Mouse (Mus musculus) hindbrain, embryonic 11.5 days (tissue): Measurements from ENCODE around the gene Keap1. TPM values are rescaled to one million over a fixed set of nuclear protein-coding genes. Genes with fewer than 3 reads are reported as not detected.
A peak's percentile ranks its signal among the peaks of the same experiment; 100 is the strongest.
"Not testable (repeated sequence)": the region's sequence is repeated elsewhere in the genome, so short reads cannot be mapped to it uniquely, and the experiment has no call there.

Source experiments
- ATAC-seq: fragments of 200-750 bp; cut with Nextera tagmentation; 2 replicates; pipeline ENCODE4 v1.8.0; 2017; ENCODE audit warnings: mild to moderate bottlenecking, moderate TSS enrichment, moderate library complexity; ENCODE audit not compliant: low FRiP score
- DNase-seq: peaks from one replicate; pipeline ENCODE4 v3.0.0-alpha.2; 2015; ENCODE audit warnings: low spot score
- H3K27ac ChIP-seq: fragments of 300-500 bp; sonication (generic); 2 replicates; pipeline ENCODE4 v1.5.1; 2014; ENCODE audit warnings: mild to moderate bottlenecking, low read depth, low read length
- H3K27me3 ChIP-seq: fragments of 300-500 bp; sonication (generic); 2 replicates; pipeline ENCODE4 v1.6.1; 2014; ENCODE audit warnings: mild to moderate bottlenecking, low read length, moderate library complexity, mixed read lengths; ENCODE audit not compliant: control insufficient read depth, insufficient read depth
- H3K36me3 ChIP-seq: fragments of 300-500 bp; sonication (generic); 2 replicates; pipeline ENCODE4 v1.6.1; 2014; ENCODE audit warnings: mild to moderate bottlenecking, low read length, moderate library complexity, mixed read lengths; ENCODE audit not compliant: control insufficient read depth, insufficient read depth
- H3K4me1 ChIP-seq: fragments of 300-500 bp; sonication (generic); replicated peaks from 2 replicates; pipeline ENCODE4 v1.6.1; 2014; ENCODE audit warnings: low read length, mixed read lengths; ENCODE audit not compliant: control insufficient read depth, insufficient read depth
- H3K4me2 ChIP-seq: fragments of 300-500 bp; sonication (generic); replicated peaks from 2 replicates; pipeline ENCODE4 v1.6.1; 2014; ENCODE audit warnings: mild to moderate bottlenecking, low read depth, low read length
- H3K4me3 ChIP-seq: fragments of 300-500 bp; sonication (generic); 2 replicates; pipeline ENCODE4 v1.5.1; 2014; ENCODE audit warnings: low read depth, low read length
- H3K9ac ChIP-seq: fragments of 300-500 bp; sonication (generic); 2 replicates; pipeline ENCODE4 v1.6.1; 2014; ENCODE audit warnings: low read depth, low read length
- H3K9me3 ChIP-seq: fragments of 300-500 bp; sonication (generic); 2 replicates; pipeline ENCODE4 v1.6.1; 2016; ENCODE audit warnings: low read length; ENCODE audit not compliant: control insufficient read depth
- WGBS: fragments of 180-500 bp; shearing (Covaris S2); extraction: QIAGEN DNeasy Blood & Tissue Kit; methylation state at CpG from one replicate; pipeline ENCODE4 v1.1.7; 2014; 5-methylcytosine and 5-hydroxymethylcytosine counted together
- polyA plus RNA-seq: library from polyadenylated mRNA; unstranded; fragments of >200 nt; fragmentation: Nextera tagmentation; extraction: Ambion mirVana; gene quantifications from 2 replicates; pipeline ENCODE4 v1.2.1, GENCODE M21; 2014

Gene Keap1
- polyA plus RNA-seq, 1 experiment from 2014 or later = 23.7 TPM

DNA sequence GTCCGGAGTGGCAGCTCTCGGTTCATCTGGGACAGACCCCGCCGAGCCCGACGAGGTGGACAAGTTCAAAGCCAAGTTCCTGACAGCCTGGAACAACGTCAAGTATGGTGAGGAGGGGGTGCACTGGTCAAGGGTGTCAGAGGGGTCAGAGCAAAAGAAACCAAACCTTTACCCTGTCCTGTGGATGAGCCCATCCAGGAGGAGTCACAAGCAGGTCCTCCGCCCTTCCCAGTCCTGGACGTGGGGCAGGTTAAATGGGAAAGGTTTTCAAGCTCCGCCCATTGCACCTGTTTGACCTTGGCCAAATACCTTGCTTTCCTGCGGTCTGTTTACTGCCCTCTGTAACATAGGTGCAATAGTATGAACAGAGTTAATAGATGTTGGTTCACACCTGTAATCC is 26.4 kb upstream of the Keap1 start:
- DNase-seq = no peak
- H3K27me3 ChIP-seq = no peaks in the 10 kb centered on the region
- H3K4me1 ChIP-seq = peaks cover 8% of the 10 kb centered on the region
- H3K9ac ChIP-seq = peak overlapping the region; percentile 86
- H3K9me3 ChIP-seq = no peaks in the 10 kb centered on the region
- H3K27ac ChIP-seq = peak overlapping the region; percentile 39; the same call in 1 of the 2 replicates
- WGBS = 5% methylated on average over 11 of the region's 11 CpGs
- H3K36me3 ChIP-seq = no peaks in the 10 kb centered on the region
- peak overlapping the region; percentile 81 for H3K4me3 ChIP-seq
- peak overlapping the region; percentile 85 for H3K4me2 ChIP-seq
- ATAC-seq = peak; percentile 47

- under 1% methylated on average over 43 of the region's 49 CpGs for WGBS
- ATAC-seq (peak; percentile 98), DNase-seq (peak; percentile 100)
- H3K27ac ChIP-seq = peak within 1 kb of the TSS; percentile 65
- peaks cover 8% of the 10 kb centered on the region for H3K4me1 ChIP-seq
- no peaks in the 10 kb centered on the region for H3K36me3 ChIP-seq
- H3K9ac ChIP-seq = peak within 1 kb of the TSS; percentile 86
- peak within 1 kb of the TSS; percentile 81 for H3K4me3 ChIP-seq
- H3K27me3 ChIP-seq = no peaks in the 10 kb centered on the region
- no peaks in the 10 kb centered on the region for H3K9me3 ChIP-seq
- H3K4me2 ChIP-seq = peak within 1 kb of the TSS; percentile 85
Observed at GRCm38 (mm10) chr9:21265000-21265561, 25.9 kb upstream of the Keap1 start, which contains the start of gene Atg4d. Atg4d (plus strand) TSS chr9:21265293.

GRCm38 (mm10) chr9:21264272-21264999 is 25.3 kb upstream of the Keap1 start:
- H3K9ac ChIP-seq = peak overlapping the region; percentile 48

GRCm38 (mm10) chr9:21261831-21262230 is 22.7 kb upstream of the Keap1 start:
- no peak overlapping the region for H3K4me2 ChIP-seq
- H3K9me3 ChIP-seq = no peaks in the 10 kb centered on the region
- no peak overlapping the region for H3K27ac ChIP-seq
- 60% methylated on average over 2 of the region's 2 CpGs for whole genome bisulfite sequencing
- ATAC-seq = no peak
- H3K36me3 ChIP-seq = no peaks in the 10 kb centered on the region
- DNase-seq = no peak
- H3K4me3 ChIP-seq = no peak overlapping the region
- H3K9ac ChIP-seq = no peak overlapping the region
- H3K27me3 ChIP-seq = no peaks in the 10 kb centered on the region
- peaks cover 8% of the 10 kb centered on the region for H3K4me1 ChIP-seq

More at GRCm38 (mm10) chr9:21264272-21264999, 25.3 kb upstream of the Keap1 start:
- H3K36me3 ChIP-seq = no peaks in the 10 kb centered on the region
- ATAC-seq = peak; percentile 39
- no peaks in the 10 kb centered on the region for H3K9me3 ChIP-seq
- H3K4me1 ChIP-seq = peaks cover 8% of the 10 kb centered on the region
- H3K4me3 ChIP-seq = peak overlapping the region; percentile 81
- 18% methylated on average over 17 of the region's 17 CpGs for WGBS
- H3K27me3 ChIP-seq = no peaks in the 10 kb centered on the region
- peak overlapping the region; percentile 65 for H3K27ac ChIP-seq
- DNase-seq = no peak
- H3K4me2 ChIP-seq = peak overlapping the region; percentile 47

DNA sequence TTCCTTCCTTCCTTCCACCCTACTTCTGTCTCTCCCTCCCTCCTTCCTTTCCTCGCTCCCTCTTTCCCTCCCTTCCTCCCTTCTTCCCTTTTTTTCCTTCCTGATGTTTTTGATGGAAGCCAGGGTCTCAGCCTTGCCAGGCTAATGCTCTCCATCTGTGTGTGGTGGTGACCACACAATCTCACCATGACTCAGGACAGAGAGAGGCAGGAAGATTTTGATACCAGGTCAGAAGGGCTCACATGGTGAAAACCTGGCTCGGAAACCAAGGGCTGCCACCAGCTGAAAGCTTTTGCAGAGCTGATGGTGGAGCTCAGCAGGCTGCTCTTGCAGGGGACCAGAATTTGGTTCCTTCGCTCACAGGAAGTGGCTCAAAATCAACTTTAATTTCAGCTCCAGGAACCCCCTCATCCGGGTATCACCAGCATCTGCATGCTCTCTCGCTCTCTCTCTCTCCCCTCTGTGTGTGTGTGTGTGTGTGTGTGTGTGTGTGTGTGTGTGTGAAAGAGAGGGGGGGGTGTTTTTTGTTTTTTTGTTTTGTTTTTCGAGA is 21.4 kb upstream of the Keap1 start:
- H3K4me2 ChIP-seq = no peak overlapping the region
- H3K9me3 ChIP-seq = no peaks in the 10 kb centered on the region
- no peaks in the 10 kb centered on the region for H3K36me3 ChIP-seq
- no peak overlapping the region for H3K4me3 ChIP-seq
- no peak overlapping the region for H3K27ac ChIP-seq
- DNase-seq (no peak), ATAC-seq (no peak)
- no peak overlapping the region for H3K9ac ChIP-seq
- H3K27me3 ChIP-seq = no peaks in the 10 kb centered on the region
- WGBS = 73% methylated on average over 6 of the region's 6 CpGs
- peaks cover 2% of the 10 kb centered on the region; the same call in 1 of the 2 replicates for H3K4me1 ChIP-seq

- H3K36me3 ChIP-seq, H3K9ac ChIP-seq, DNase-seq, H3K27me3 ChIP-seq, H3K27ac ChIP-seq, ATAC-seq, H3K4me3 ChIP-seq, H3K9me3 ChIP-seq, H3K4me2 ChIP-seq, H3K4me1 ChIP-seq: not testable (repeated sequence)
- 78% methylated on average over 4 of the region's 4 CpGs for WGBS
Observed at GRCm38 (mm10) chr9:21256349-21256748, 17.2 kb upstream of the Keap1 start.

DNA sequence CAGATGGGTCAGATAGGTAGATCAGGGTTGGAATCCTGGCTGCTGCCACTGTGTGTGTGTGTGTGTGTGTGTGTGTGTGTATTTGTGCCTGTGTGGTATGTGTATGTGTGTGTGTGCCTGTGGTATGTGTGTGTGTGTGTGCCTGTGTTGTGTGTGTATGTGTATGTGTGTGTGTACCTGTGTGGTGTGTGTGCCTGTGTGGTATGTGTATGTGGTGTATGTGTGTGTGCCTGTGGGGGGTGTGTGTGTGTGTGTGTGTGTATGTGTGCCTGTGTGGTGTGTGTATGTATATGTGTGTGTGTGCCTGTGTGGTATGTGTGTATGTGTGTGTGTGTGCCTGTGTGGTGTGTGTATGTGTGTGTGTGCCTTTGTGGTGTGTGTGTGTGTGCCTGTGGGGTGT is 15.5 kb upstream of the Keap1 start:
- H3K9me3 ChIP-seq = no peaks in the 10 kb centered on the region
- DNase-seq = no peak
- H3K27me3 ChIP-seq = peaks cover 12% of the 10 kb centered on the region
- no peak overlapping the region for H3K27ac ChIP-seq
- no peak overlapping the region for H3K4me2 ChIP-seq
- H3K9ac ChIP-seq = no peak overlapping the region
- H3K36me3 ChIP-seq = no peaks in the 10 kb centered on the region
- no peak for ATAC-seq
- H3K4me3 ChIP-seq = no peak overlapping the region
- no peaks in the 10 kb centered on the region for H3K4me1 ChIP-seq

GRCm38 (mm10) chr9:21251116-21251735 is 12.1 kb upstream of the Keap1 start:
- no peak overlapping the region for H3K4me3 ChIP-seq
- no peak overlapping the region for H3K4me2 ChIP-seq
- H3K4me1 ChIP-seq = 0 out of 2 replicates have a peak, but pooled peaks cover 3% of the 10 kb centered on the region
- peaks cover 43% of the 10 kb centered on the region for H3K27me3 ChIP-seq
- DNase-seq (no peak), ATAC-seq (no peak)
- no peak overlapping the region for H3K27ac ChIP-seq
- H3K36me3 ChIP-seq = no peaks in the 10 kb centered on the region
- no peak overlapping the region for H3K9ac ChIP-seq
- no peaks in the 10 kb centered on the region for H3K9me3 ChIP-seq
- WGBS = 67% methylated on average over 13 of the region's 13 CpGs
